Mouse (Mus musculus): ENCODE results near the gene Prss53. TPM values are rescaled to one million over a fixed set of nuclear protein-coding genes. Genes with fewer than 3 reads are reported as not detected.

The Prss53 gene
- total and polyA plus RNA-seq, 3 experiments: 0.30 TPM; not detected in 2

DNA sequence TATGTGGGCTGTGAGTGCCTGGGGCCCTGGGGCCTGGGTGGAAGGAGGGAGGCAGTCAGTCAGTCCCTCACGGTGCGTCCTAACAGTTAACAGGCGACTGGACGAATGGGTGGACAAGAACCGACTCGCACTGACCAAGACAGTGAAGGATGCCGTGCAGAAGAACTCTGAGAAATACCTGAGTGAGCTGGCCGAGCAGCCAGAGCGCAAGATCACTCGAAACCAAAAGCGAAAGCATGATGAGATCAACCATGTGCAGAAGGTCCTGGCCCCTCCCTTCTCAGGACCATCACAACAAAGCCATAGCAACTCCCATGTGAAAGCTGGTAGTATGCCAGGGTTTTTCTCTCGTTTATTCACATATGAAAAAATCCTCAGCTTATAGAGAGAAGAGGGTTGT lies 24.5 kb upstream of the Prss53 start (continued):
- TF ChIP-seq JUN (IDR thresholded peaks at IDR 0.05; ENCODE audit: insufficient read depth, low read depth, low read length) (peak; percentile 40; the same call in 1 of the 2 replicates), CHD2 (IDR thresholded peaks at IDR 0.05; ENCODE audit: low read length) (no peak), MEF2A (IDR thresholded peaks at IDR 0.05; ENCODE audit: borderline replicate concordance, low read depth, low read length) (no peak), CHD1 (IDR thresholded peaks at IDR 0.05; ENCODE audit: low read depth, low read length) (no peak), ELF1 (IDR thresholded peaks at IDR 0.05; ENCODE audit: low read depth, low read length) (no peak), SIN3A (IDR thresholded peaks at IDR 0.05; ENCODE audit: low read length) (peak; percentile 95), ZC3H11A (IDR thresholded peaks at IDR 0.05; ENCODE audit: low read depth, low read length) (no peak)

- Histone ChIP-seq H3K9ac (ENCODE audit: insufficient read depth, low read depth) (peak overlapping the region; percentile 42), H3K36me3 (replicated peaks in 1 of 2; ENCODE audit: control insufficient read depth in 1 of 2, insufficient read depth in 1 of 2, low read length in 1 of 2) (peaks cover 27 to 41% of the 10 kb centered on the region in 2 experiments), H3K27ac (ENCODE audit: insufficient read depth, low read depth) (no peak overlapping the region), H3K4me2 (ENCODE audit: insufficient read depth, low read depth, poor library complexity, severe bottlenecking) (peak overlapping the region; percentile 92), H3K27me3 (replicated peaks) (no peaks in the 10 kb centered on the region), H3K4me3 (replicated peaks in 1 of 3; ENCODE audit: low read depth in 2 of 3, low read length in 2 of 3, poor library complexity in 1 of 3) (peak overlapping the region; percentile 66 to 87 (median 80)), H3K4me1 (ENCODE audit: control insufficient read depth in 1 of 2, insufficient read depth in 2 of 2) (peaks cover 3 to 31% of the 10 kb centered on the region in 2 experiments; a peak in 3 of 4 replicates), H3K79me2 (replicated peaks; ENCODE audit: control insufficient read depth, extremely low read depth, insufficient read depth, poor library complexity, severe bottlenecking) (peaks cover 11% of the 10 kb centered on the region; the same call in 1 of the 2 replicates), H3K9me3 (replicated peaks; ENCODE audit: low read length) (no peaks in the 10 kb centered on the region)
- DNase-seq (ENCODE audit: extremely low read depth): no peak
- no peak for TF ChIP-seq RCOR1 (conservative IDR thresholded peaks at IDR 0.05; ENCODE audit: low read depth, low read length)
- no peak for TF ChIP-seq TBP (conservative IDR thresholded peaks at IDR 0.05; ENCODE audit: low read depth, low read length)
- no peak for TF ChIP-seq ZMIZ1 (IDR thresholded peaks at IDR 0.05; ENCODE audit: low read depth, low read length)
- TF ChIP-seq ZNF384 (IDR thresholded peaks at IDR 0.05; ENCODE audit: low read depth, low read length): no peak
- TF ChIP-seq POLR2A (IDR thresholded peaks at IDR 0.05; ENCODE audit: low read depth, low read length): no peak
- TF ChIP-seq ETS1 (conservative IDR thresholded peaks at IDR 0.05; ENCODE audit: low read depth, low read length): no peak
- no peak for TF ChIP-seq POLR2AphosphoS2 (IDR thresholded peaks at IDR 0.05; ENCODE audit: low read depth, low read length)
- TF ChIP-seq GABPA (IDR thresholded peaks at IDR 0.05; ENCODE audit: insufficient replicate concordance, low read depth, low read length): no peak
- in situ Hi-C loops (cut with MboI; ENCODE audit: low pct_ligation_motif_present, low pct_unique_long_range_greater_than_20kb, low sequenced_read_pairs) (no loop called here), dilution Hi-C loops (cut with MboI; ENCODE audit: extremely low pct_ligation_motif_present, extremely low pct_unique_long_range_greater_than_20kb, low sequenced_read_pairs) (no loop called here)
Observed at GRCm38 (mm10) chr7:127912938-127913337, 22.2 kb upstream of the Prss53 start.

- Histone ChIP-seq H3K27ac (ENCODE audit: insufficient read depth, low read depth) (peak within 1 kb of the TSS; percentile 7; the same call in 1 of the 2 replicates), H3K4me2 (ENCODE audit: insufficient read depth, low read depth, poor library complexity, severe bottlenecking) (peak within 1 kb of the TSS; percentile 92), H3K27me3 (replicated peaks) (no peaks in the 10 kb centered on the region), H3K36me3 (replicated peaks in 1 of 2; ENCODE audit: control insufficient read depth in 1 of 2, insufficient read depth in 1 of 2, low read length in 1 of 2) (peaks cover 30 to 42% of the 10 kb centered on the region in 2 experiments), H3K9me3 (replicated peaks; ENCODE audit: low read length) (no peaks in the 10 kb centered on the region), H3K4me1 (ENCODE audit: control insufficient read depth in 1 of 2, insufficient read depth in 2 of 2) (peaks cover under 1 to 26% of the 10 kb centered on the region in 2 experiments; a peak in 2 of 4 replicates), H3K79me2 (replicated peaks; ENCODE audit: control insufficient read depth, extremely low read depth, insufficient read depth, poor library complexity, severe bottlenecking) (peaks cover 11% of the 10 kb centered on the region; the same call in 1 of the 2 replicates), H3K4me3 (replicated peaks in 1 of 3; ENCODE audit: low read depth in 2 of 3, low read length in 2 of 3, poor library complexity in 1 of 3) (peak within 1 kb of the TSS; percentile 66 to 87 (median 80)), H3K9ac (ENCODE audit: insufficient read depth, low read depth) (peak within 1 kb of the TSS; percentile 42)
- dilution Hi-C loops (cut with MboI; ENCODE audit: extremely low pct_ligation_motif_present, extremely low pct_unique_long_range_greater_than_20kb, low sequenced_read_pairs) (no loop called here), in situ Hi-C loops (cut with MboI; ENCODE audit: low pct_ligation_motif_present, low pct_unique_long_range_greater_than_20kb, low sequenced_read_pairs) (no loop called here)
- peak; percentile 94 for DNase-seq (ENCODE audit: extremely low read depth)
- TF ChIP-seq ZNF384 (IDR thresholded peaks at IDR 0.05; ENCODE audit: low read depth, low read length): no peak
- no peak for TF ChIP-seq E2F4 (IDR thresholded peaks at IDR 0.05; ENCODE audit: insufficient replicate concordance, low read depth, low read length)
- no peak; the same call in 1 of the 2 replicates for TF ChIP-seq ZKSCAN1 (IDR thresholded peaks at IDR 0.05; ENCODE audit: borderline replicate concordance, low read depth, low read length)
- no peak; the same call in 1 of the 2 replicates for TF ChIP-seq BHLHE40 (IDR thresholded peaks at IDR 0.05; ENCODE audit: low read depth, low read length)
- TF ChIP-seq KAT2A (IDR thresholded peaks at IDR 0.05; ENCODE audit: insufficient replicate concordance, low read length): peak; percentile 86; the same call in 1 of the 2 replicates
- peak; percentile 83 for TF ChIP-seq TBP (conservative IDR thresholded peaks at IDR 0.05; ENCODE audit: low read depth, low read length)
- TF ChIP-seq ETS1 (conservative IDR thresholded peaks at IDR 0.05; ENCODE audit: low read depth, low read length): no peak; the same call in 1 of the 2 replicates
- peak; percentile 77; the same call in 1 of the 2 replicates for TF ChIP-seq POLR2AphosphoS2 (IDR thresholded peaks at IDR 0.05; ENCODE audit: low read depth, low read length)
- TF ChIP-seq HCFC1 (IDR thresholded peaks at IDR 0.05; ENCODE audit: low read depth, low read length): peak; percentile 93
- TF ChIP-seq UBTF (IDR thresholded peaks at IDR 0.05; ENCODE audit: low read depth, low read length): no peak
- TF ChIP-seq ZC3H11A (IDR thresholded peaks at IDR 0.05; ENCODE audit: low read depth, low read length): no peak
- peak; percentile 73; the same call in 1 of the 2 replicates for TF ChIP-seq MXI1 (IDR thresholded peaks at IDR 0.05; ENCODE audit: low read depth, low read length)
- TF ChIP-seq IRF4 (IDR thresholded peaks at IDR 0.05; ENCODE audit: low read depth, low read length): peak; percentile 48; the same call in 1 of the 2 replicates
- TF ChIP-seq EP300 (IDR thresholded peaks at IDR 0.05; ENCODE audit: low read length): no peak
- TF ChIP-seq MYC (IDR thresholded peaks at IDR 0.05; ENCODE audit: low read depth, low read length): no peak; the same call in 1 of the 2 replicates
- TF ChIP-seq MAX (IDR thresholded peaks at IDR 0.05; ENCODE audit: low read length): no peak
- TF ChIP-seq USF2 (conservative IDR thresholded peaks at IDR 0.05; ENCODE audit: low read depth, low read length): no peak
- TF ChIP-seq SIN3A (IDR thresholded peaks at IDR 0.05; ENCODE audit: low read length): no peak
- TF ChIP-seq CTCF (conservative IDR thresholded peaks at IDR 0.05 in 1 of 2, IDR thresholded peaks at IDR 0.05 in 1 of 2; ENCODE audit: low read depth in 2 of 2, low read length in 2 of 2): no peak
Observed at GRCm38 (mm10) chr7:127912190-127912871, 21.6 kb upstream of the Prss53 start, which contains the start of gene Kat8. TSS of gene Kat8 (plus strand) at chr7:127912516.

All from CH12.LX (cell line).